Mouse (Mus musculus) heart, adult 8-10 months (tissue): ENCODE measurements around the gene Mxd4. TPM values are rescaled to one million over a fixed set of nuclear protein-coding genes. Genes with fewer than 3 reads are reported as not detected.

Source experiments
- DNase-seq: peaks from one replicate; pipeline ENCODE4 v3.0.0; 2022; ENCODE audit warnings: low spot score
- total RNA-seq, 4 experiments: library from RNA; stranded (reverse); gene quantifications; 2 replicates each; pipeline ENCODE4 v1.2.4; 2022

Gene Mxd4
- total RNA-seq, 4 experiments from 2014 or later = 51.9 to 65.0 (median 59.6) TPM

DNA sequence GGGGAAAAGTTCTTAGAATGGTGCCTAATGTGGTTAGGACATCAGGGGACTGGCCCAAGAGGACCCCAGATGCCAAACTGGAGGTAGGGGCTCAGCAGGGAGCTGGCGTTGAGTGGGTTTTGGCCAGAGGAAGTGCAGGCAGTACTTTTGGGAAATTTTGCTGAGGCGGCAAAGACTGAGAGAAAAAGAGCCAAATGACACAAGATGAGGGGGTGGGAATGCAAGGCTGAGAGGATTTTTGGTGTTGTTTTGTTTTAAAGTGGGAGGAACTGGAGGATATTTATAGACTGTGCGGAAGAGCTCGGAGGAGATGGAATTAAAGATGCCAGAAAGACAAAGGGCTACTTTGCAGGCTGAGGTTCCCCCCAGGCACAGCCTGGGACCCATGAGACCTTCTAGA lies 16.8 kb downstream of the Mxd4 start:
- no peak for DNase-seq

GRCm38 (mm10) chr5:34169954-34170353 lies 17.6 kb downstream of the Mxd4 start:
- no peak for DNase-seq

DNA sequence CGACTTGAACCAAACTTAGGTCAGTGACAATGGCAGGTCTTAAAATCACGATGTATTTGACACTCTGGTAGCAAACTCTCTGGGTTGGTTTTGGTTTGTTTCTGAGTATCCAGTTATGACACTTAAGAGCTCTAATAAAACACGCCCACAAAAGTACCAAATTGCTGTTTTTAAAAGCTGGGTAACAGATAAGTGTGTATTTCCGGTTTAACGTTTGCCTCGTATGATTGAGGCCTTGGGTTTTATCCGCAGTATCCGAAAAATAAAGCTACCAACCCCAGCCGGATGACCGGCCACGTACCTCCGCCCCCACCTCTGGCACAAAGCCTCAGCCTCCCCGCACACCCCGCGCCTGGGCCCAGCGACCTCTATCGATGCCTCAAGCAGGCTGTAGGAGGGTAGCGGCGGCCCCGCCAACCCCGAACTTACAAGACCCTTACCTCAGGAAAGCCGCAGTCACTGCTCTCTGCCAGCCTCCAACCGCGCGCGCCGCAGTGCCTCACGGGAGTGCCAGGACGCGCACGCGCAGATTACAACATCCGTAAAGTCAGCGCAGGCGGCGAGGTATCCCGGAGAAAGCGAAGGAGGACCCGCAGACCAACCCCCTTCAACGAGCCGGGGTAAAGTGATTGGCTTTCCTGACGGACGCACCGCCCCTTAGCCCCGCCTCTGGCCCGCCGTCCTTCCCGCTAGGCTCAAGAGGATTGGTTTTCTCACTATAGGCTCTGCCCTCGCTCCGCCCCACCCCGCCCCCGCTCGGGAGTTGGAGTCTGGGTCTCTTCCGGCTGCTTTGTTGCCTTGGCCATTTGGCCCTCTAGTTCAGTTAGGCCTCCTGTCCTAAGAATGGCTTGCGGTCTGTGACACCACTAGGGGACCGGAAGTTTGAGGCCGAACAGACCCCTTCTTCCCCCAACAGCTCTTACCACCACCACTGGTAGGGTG lies 18.3 kb downstream of the Mxd4 start, which contains the start of the genes Poln and Haus3:
TSS of gene Poln (minus strand) at position 499 of the 942 bp plus-strand sequence.
TSS of gene Haus3 (minus strand) at position 578 of the 942 bp plus-strand sequence.
- DNase-seq = peak; percentile 97

- DNase-seq = no peak
Measured at GRCm38 (mm10) chr5:34167857-34168256, 19.7 kb downstream of the Mxd4 start.

DNA sequence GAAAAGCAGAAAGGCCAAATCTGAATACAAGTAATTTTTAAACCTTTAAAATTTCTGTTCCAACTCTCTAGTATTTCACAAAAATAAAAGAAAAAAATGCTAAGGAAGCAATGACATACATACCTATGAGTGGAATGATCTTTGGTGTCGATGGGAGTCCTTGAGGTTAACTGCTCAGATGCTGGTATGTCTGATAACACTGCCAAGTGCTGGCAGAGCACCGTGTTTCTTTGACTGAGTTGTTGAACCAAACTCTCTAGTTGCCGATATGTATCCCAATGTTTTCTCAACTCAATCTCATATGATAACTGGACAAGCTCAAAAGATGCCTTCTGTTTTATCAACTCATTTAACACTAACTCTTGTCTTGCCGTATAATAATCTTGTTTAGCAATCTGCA lies 21.7 kb downstream of the Mxd4 start:
- no peak for DNase-seq

DNA sequence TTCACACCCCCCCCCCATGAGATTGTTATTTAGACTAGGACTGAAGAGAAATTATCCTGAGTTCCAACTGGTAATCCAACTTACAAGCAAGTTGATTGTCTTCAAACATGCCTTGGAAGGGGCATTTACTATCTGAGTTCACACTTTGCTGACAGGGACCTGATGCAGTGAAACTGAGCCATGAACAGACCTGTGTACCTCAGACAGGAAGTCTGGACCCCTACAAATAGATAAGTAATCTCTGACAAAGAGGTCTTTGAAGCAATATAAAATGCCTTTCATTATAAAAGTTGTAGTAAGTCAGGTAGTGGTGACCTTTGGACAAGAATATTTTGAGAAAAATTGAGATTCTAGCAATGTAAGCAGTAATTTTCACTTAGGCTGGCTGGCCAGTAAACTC lies 39.0 kb downstream of the Mxd4 start:
- DNase-seq = no peak

DNA sequence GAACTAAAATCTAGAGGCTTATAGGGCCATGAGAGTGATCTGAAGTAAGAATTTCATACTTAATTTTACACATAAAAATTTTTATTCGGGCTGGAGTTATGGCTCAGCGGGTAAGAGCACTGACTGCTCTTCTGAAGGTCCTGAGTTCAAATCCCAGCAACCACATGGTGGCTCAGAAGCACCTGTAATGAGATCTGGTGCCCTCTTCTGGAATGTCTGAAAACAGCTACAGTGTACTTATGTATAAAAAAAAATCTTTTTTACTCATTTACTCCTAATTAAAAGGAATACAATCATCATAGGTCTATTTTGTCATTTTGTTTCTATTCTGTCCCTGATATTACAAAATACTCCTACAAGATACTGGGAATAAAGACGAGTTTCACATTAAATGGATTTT lies 40.0 kb downstream of the Mxd4 start:
- no peak for DNase-seq

GRCm38 (mm10) chr5:34139751-34140150 lies 47.8 kb downstream of the Mxd4 start:
- DNase-seq = peak; percentile 50

DNA sequence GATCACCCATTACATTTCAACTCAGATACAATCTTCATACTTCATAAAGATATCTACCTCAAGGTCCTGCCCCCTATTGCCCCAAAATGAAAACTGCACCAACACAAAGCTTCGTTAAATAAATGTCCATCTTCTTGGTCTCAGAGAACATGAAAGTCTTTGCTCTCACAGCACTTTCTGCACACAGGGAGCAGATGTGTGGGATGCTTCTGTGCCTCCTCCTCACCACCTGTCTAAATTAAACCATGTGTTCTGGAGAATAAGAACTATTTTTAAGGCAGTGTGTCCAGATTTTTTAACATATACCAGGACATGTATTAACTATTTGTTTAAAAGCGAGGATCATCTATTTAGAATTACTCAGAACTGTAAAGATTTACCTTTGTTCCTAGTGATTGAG lies 54.8 kb downstream of the Mxd4 start:
- no peak for DNase-seq

DNA sequence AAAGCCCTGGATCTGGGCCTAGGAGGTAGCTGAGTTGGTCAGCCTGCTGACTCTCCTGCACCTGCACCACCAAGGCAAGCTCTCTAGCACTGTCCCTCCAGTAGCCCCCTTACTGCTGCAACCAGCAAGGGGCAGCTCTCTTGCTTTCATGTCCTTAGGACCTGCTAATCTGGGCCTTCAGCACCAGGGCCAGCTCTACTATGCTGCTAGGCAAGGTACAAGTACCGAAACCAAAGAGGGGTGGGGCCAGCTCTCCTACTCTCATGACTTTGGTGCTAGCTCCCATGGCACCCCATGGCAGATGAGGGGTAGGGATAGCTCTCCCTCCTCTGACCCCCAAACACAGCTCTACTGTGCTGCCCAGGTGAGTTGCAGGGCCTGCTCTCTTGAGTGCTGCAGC lies 63.4 kb downstream of the Mxd4 start:
- DNase-seq = no peak

Other genes starting within 250 kb of the Mxd4 start
- gene Gm1673, start 204.3 kb downstream of the Mxd4 start, total RNA-seq = 1 to 10 TPM; 3.3 to 6.5 (median 3.9) TPM
- gene Nat8l, start 191.7 kb downstream of the Mxd4 start, total RNA-seq = 1 to 10 TPM; 1.3 to 1.9 (median 1.6) TPM
- 10 to 100 TPM in 2 of 4 experiments, 1 to 10 TPM in 2; 8.6 to 13.7 (median 9.6) TPM for gene Poln, start 18.3 kb downstream of the Mxd4 start, total RNA-seq
- 1 to 10 TPM; 2.9 to 5.4 (median 3.2) TPM for gene Haus3, start 18.2 kb downstream of the Mxd4 start, total RNA-seq
- gene Zfyve28, start 100.7 kb upstream of the Mxd4 start, total RNA-seq = 1 to 10 TPM in 2 of 4 experiments, under 1 TPM in 2; 0.57 to 1.1 (median 1.0) TPM
- not detected for gene Cfap99, start 100.9 kb upstream of the Mxd4 start, total RNA-seq
- 10 to 100 TPM; 25.3 to 35.7 (median 30.4) TPM for gene Rnf4, start 148.6 kb upstream of the Mxd4 start, total RNA-seq
- 10 to 100 TPM; 21.1 to 26.8 (median 23.3) TPM for gene Fam193a, start 182.2 kb upstream of the Mxd4 start, total RNA-seq